Mouse (Mus musculus) testis, postnatal 14 days (tissue): ENCODE measurements around the gene Pdss2.
"Not testable (repeated sequence)": the region's sequence is repeated elsewhere in the genome, so short reads cannot be mapped to it uniquely, and the experiment has no call there.

Experiments
- DNase-seq: peaks from one replicate; pipeline ENCODE4 v3.0.0; 2021; ENCODE audit warnings: low spot score

Pdss2 gene

GRCm38 (mm10) chr10:43375286-43375685 is 154.0 kb downstream of the Pdss2 start:
- no peak for DNase-seq

GRCm38 (mm10) chr10:43376749-43377148 is 155.5 kb downstream of the Pdss2 start:
- no peak for DNase-seq

GRCm38 (mm10) chr10:43378279-43378678 is 157.0 kb downstream of the Pdss2 start:
- no peak for DNase-seq

- no peak for DNase-seq
These were observed 157.7 kb downstream of the Pdss2 start for GRCm38 (mm10) chr10:43378732-43379644.

- no peak for DNase-seq
These were observed 161.4 kb downstream of the Pdss2 start for GRCm38 (mm10) chr10:43382660-43383059.

- no peak for DNase-seq
These were observed 163.3 kb downstream of the Pdss2 start for GRCm38 (mm10) chr10:43384623-43385022.

GRCm38 (mm10) chr10:43392921-43393320 is 171.6 kb downstream of the Pdss2 start:
- no peak for DNase-seq

GRCm38 (mm10) chr10:43393818-43394217 is 172.5 kb downstream of the Pdss2 start:
- no peak for DNase-seq

- no peak for DNase-seq
These were observed 174.5 kb downstream of the Pdss2 start for GRCm38 (mm10) chr10:43395824-43396223.

GRCm38 (mm10) chr10:43399596-43400316 is 178.5 kb downstream of the Pdss2 start:
- no peak for DNase-seq

GRCm38 (mm10) chr10:43406107-43406506 is 184.8 kb downstream of the Pdss2 start:
- no peak for DNase-seq

- no peak for DNase-seq
These were observed 185.6 kb downstream of the Pdss2 start for GRCm38 (mm10) chr10:43406885-43407284.

GRCm38 (mm10) chr10:43409506-43410230 is 188.4 kb downstream of the Pdss2 start:
- no peak for DNase-seq

GRCm38 (mm10) chr10:43411164-43411563 is 189.9 kb downstream of the Pdss2 start:
- not testable (repeated sequence) for DNase-seq

GRCm38 (mm10) chr10:43417346-43417745 is 196.1 kb downstream of the Pdss2 start:
- no peak for DNase-seq

- no peak for DNase-seq
These were observed 199.6 kb downstream of the Pdss2 start for GRCm38 (mm10) chr10:43420660-43421413.

GRCm38 (mm10) chr10:43422061-43422770 is 200.9 kb downstream of the Pdss2 start:
- no peak for DNase-seq

- no peak for DNase-seq
These were observed 203.3 kb downstream of the Pdss2 start for GRCm38 (mm10) chr10:43424545-43424944.

- no peak for DNase-seq
These were observed 209.3 kb downstream of the Pdss2 start for GRCm38 (mm10) chr10:43430606-43431005.

GRCm38 (mm10) chr10:43434326-43434725 is 213.0 kb downstream of the Pdss2 start:
- no peak for DNase-seq

GRCm38 (mm10) chr10:43435757-43436156 is 214.5 kb downstream of the Pdss2 start:
- DNase-seq, result peak; percentile 29
